Mouse (Mus musculus) lung, postnatal 0 days (tissue): Measurements from ENCODE around the gene Srsf3. TPM values are rescaled to one million over a fixed set of nuclear protein-coding genes. Genes with fewer than 3 reads are reported as not detected.
"Not testable (repeated sequence)": the region's sequence is repeated elsewhere in the genome, so short reads cannot be mapped to it uniquely, and the experiment has no call there.

Experiments used
- ATAC-seq: fragments of 200-750 bp; cut with Nextera tagmentation; 2 replicates; pipeline ENCODE4 v1.8.0; 2017; ENCODE audit warnings: moderate library complexity
- DNase-seq: peaks from one replicate; pipeline ENCODE4 v3.0.0-alpha.2; 2016; ENCODE audit warnings: low spot score
- H3K27ac ChIP-seq: fragments of 300-500 bp; sonication (generic); 2 replicates; pipeline ENCODE4 v1.5.1; 2014; ENCODE audit warnings: antibody characterized with exemption, mild to moderate bottlenecking, low read length, mixed read lengths
- H3K27me3 ChIP-seq: fragments of 300-500 bp; sonication (generic); replicated peaks from 2 replicates; pipeline ENCODE4 v1.6.1; 2014; ENCODE audit warnings: low read length, mixed read lengths; ENCODE audit not compliant: insufficient read depth
- H3K36me3 ChIP-seq: fragments of 300-500 bp; sonication (generic); 2 replicates; pipeline ENCODE4 v1.6.1; 2014; ENCODE audit warnings: low read length, mixed read lengths; ENCODE audit not compliant: insufficient read depth
- H3K4me1 ChIP-seq: fragments of 300-500 bp; sonication (generic); 2 replicates; pipeline ENCODE4 v1.6.1; 2014; ENCODE audit warnings: antibody characterized with exemption, low read depth, low read length, mixed read lengths; ENCODE audit not compliant: insufficient read depth
- H3K4me2 ChIP-seq: fragments of 300-500 bp; sonication (generic); replicated peaks from 2 replicates; pipeline ENCODE4 v1.6.1; 2014; ENCODE audit warnings: low read depth, mild to moderate bottlenecking, low read length, moderate library complexity, mixed read lengths
- H3K4me3 ChIP-seq: fragments of 300-500 bp; sonication (generic); 2 replicates; pipeline ENCODE4 v1.5.1; 2014; ENCODE audit warnings: low read depth, low read length
- H3K9ac ChIP-seq: fragments of 300-500 bp; sonication (generic); replicated peaks from 2 replicates; pipeline ENCODE4 v1.6.1; 2014; ENCODE audit warnings: low read depth, mild to moderate bottlenecking
- H3K9me3 ChIP-seq: fragments of 300-500 bp; sonication (generic); 2 replicates; pipeline ENCODE4 v1.6.1; 2016; ENCODE audit warnings: low read length, mixed read lengths
- CTCF ChIP-seq: IDR thresholded peaks from 2 replicates; pipeline ENCODE4 v1.5.1; 2016; ENCODE audit warnings: antibody characterized with exemption, mild to moderate bottlenecking
- EP300 ChIP-seq: IDR thresholded peaks from 2 replicates; pipeline ENCODE4 v1.6.1; 2016; ENCODE audit warnings: antibody characterized with exemption, mild to moderate bottlenecking, control low read depth
- WGBS: fragments of 180-500 bp; shearing (Covaris S2); extraction: QIAGEN DNeasy Blood & Tissue Kit; methylation state at CpG from one replicate; pipeline ENCODE4 v1.1.7; 2014; 5-methylcytosine and 5-hydroxymethylcytosine counted together
- polyA plus RNA-seq: library from polyadenylated mRNA; unstranded; fragments of >200 nt; fragmentation: Nextera tagmentation; extraction: Ambion mirVana; gene quantifications from 2 replicates; pipeline ENCODE4 v1.2.1, GENCODE M21; 2015

The Srsf3 gene
- polyA plus RNA-seq, 1 experiment from 2014 or later, result 229 TPM

DNA sequence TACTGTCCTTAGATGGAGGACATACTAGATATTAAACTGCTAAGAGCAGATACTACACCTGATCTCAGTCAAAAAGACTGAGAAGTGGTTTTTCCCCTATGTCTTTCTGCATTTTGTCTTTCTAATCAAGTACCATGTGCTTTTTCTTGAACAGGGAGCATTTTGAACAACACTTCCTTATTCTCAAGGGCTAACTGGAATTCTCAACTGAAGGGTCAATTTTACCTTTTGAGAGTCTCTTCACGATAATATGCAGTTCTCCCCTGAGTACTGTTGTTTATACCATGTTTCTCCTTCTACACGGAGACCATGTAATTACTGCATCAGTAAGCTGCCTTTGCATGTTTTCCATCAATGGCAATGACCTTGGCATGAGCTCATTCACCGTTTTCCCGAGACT, 42.4 kb upstream of the Srsf3 start:
- H3K27me3 ChIP-seq, result no peaks in the 10 kb centered on the region
- H3K36me3 ChIP-seq, result peaks cover 21% of the 10 kb centered on the region
- H3K4me2 ChIP-seq, result no peak overlapping the region
- peaks cover 10% of the 10 kb centered on the region for H3K4me1 ChIP-seq
- H3K27ac ChIP-seq, result peak overlapping the region; percentile 26; the same call in 1 of the 2 replicates
- 51% methylated on average over 4 of the region's 4 CpGs for WGBS
- peak; percentile 14; the same call in 1 of the 2 replicates for ATAC-seq
- no peak overlapping the region for H3K4me3 ChIP-seq
- H3K9me3 ChIP-seq, result no peaks in the 10 kb centered on the region
- no peak for TF ChIP-seq CTCF
- TF ChIP-seq EP300, result peak; percentile 72
- H3K9ac ChIP-seq, result no peak overlapping the region
- peak; percentile 52 for DNase-seq

DNA sequence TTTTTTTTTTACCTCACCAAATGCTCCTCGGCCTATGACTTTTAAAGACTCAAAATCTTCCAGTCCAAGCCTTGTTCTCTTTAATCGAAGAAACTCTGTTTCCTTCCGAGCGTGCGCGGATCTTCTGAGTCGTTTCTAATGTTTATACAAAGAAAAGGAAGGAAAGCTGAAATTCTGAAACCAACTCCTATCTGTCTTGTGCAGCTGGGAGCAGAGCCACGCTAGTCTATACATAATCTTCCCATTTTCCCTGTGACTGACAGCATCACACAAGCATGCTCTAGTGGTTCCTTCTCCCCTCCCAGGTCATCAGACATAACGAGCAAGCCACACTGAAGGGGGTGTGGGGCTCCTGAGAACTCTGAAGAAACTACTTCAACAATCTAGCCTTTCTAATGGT, 41.1 kb upstream of the Srsf3 start:
- peak; percentile 42 for DNase-seq
- Histone ChIP-seq H3K4me1 (peaks cover 10% of the 10 kb centered on the region), H3K36me3 (peaks cover 17% of the 10 kb centered on the region), H3K27me3 (no peaks in the 10 kb centered on the region), H3K4me2 (no peak overlapping the region), H3K4me3 (no peak overlapping the region), H3K27ac (0 out of 2 replicates have a peak overlapping the region, but pooled peaks have one; percentile 32), H3K9ac (no peak overlapping the region), H3K9me3 (no peaks in the 10 kb centered on the region)
- peak; percentile 48; the same call in 1 of the 2 replicates for ATAC-seq
- WGBS, result 33% methylated on average over 9 of the region's 9 CpGs
- TF ChIP-seq CTCF (no peak), EP300 (no peak)

DNA sequence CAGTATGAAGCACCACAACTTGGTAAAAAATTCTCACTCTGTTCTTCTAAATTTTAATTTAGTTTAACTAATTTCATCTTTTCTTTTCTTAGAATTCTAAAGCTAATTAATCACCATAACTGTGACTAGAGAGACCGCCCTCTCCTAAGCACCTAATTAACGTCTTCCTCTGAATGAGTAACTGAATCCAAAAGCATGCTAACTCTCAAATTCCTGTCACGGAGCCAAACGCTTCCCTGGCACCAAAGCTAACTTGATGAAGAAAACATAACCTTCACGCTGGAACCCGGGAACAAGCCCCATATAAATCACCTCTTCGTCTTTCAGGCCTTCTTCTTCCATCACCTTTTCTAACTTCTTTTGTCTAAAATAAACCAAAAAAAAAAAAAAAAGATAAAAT, 40.3 kb upstream of the Srsf3 start:
- H3K4me1 ChIP-seq, result peaks cover 10% of the 10 kb centered on the region
- H3K36me3 ChIP-seq, result peaks cover 14% of the 10 kb centered on the region; the same call in 1 of the 2 replicates
- H3K9me3 ChIP-seq, result no peaks in the 10 kb centered on the region
- ATAC-seq (no peak), DNase-seq (peak; percentile 56)
- no peak for TF ChIP-seq EP300
- TF ChIP-seq CTCF, result no peak
- no peaks in the 10 kb centered on the region for H3K27me3 ChIP-seq
- WGBS, result 29% methylated on average over 7 of the region's 7 CpGs
- no peak overlapping the region for H3K9ac ChIP-seq
- no peak overlapping the region for H3K27ac ChIP-seq
- no peak overlapping the region for H3K4me2 ChIP-seq
- H3K4me3 ChIP-seq, result no peak overlapping the region

DNA sequence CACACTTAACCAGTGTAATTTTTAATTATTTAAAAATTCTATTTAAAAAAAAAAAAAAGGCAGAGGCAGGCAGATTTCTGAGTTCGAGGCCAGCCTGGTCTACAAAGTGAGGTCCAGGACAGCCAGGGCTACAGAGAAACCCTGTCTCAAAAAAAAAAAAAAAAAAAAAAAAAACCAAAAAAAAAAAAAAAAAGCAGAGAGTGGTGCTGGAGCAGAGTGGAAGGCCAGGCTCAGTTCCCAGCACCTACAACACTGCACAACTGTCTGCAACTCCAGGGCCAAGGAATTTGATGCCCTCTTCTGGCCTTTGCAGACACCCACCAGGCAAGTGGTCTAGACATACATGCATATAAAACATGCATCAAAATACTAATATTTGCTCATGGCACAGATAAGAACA, 39.4 kb upstream of the Srsf3 start:
- WGBS, result 100% methylated on average over 1 of the region's 1 CpGs
- not testable (repeated sequence) for H3K4me3 ChIP-seq, ATAC-seq, H3K27ac ChIP-seq, H3K9ac ChIP-seq, H3K27me3 ChIP-seq, H3K4me2 ChIP-seq, H3K9me3 ChIP-seq, DNase-seq, H3K36me3 ChIP-seq, H3K4me1 ChIP-seq

DNA sequence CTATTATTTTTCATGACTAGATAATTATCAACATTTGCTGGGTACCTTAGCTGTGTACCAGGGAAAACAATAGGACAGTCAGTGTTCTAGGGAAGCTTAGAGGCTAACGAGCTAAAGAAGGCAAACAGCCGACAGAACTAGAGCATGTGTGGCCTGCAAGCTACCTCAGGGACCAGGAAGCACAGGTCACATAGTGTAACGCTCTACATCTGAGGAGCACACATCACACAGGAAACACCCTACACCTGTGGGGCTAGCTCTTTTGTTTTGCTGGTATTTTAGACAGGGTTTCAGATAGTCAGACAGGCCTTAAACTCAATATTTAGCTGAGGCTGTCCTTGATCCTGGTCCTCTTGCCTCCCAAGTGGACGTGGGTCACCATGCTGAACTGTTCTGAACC, 37.8 kb upstream of the Srsf3 start:
- Histone ChIP-seq H3K4me3 (no peak overlapping the region), H3K4me2 (no peak overlapping the region), H3K4me1 (peaks cover 10% of the 10 kb centered on the region), H3K27ac (no peak overlapping the region), H3K27me3 (no peaks in the 10 kb centered on the region), H3K9ac (no peak overlapping the region), H3K36me3 (peaks cover 7% of the 10 kb centered on the region; the same call in 1 of the 2 replicates), H3K9me3 (no peaks in the 10 kb centered on the region)
- TF ChIP-seq EP300 (no peak), CTCF (no peak)
- DNase-seq (peak; percentile 31), ATAC-seq (peak; percentile 40)
- 74% methylated on average over 4 of the region's 4 CpGs for WGBS

GRCm38 (mm10) chr17:29000465-29000864, 32.0 kb upstream of the Srsf3 start:
- no peaks in the 10 kb centered on the region for H3K27me3 ChIP-seq
- no peak for ATAC-seq
- H3K4me2 ChIP-seq, result no peak overlapping the region
- H3K4me3 ChIP-seq, result no peak overlapping the region
- no peaks in the 10 kb centered on the region for H3K9me3 ChIP-seq
- 75% methylated on average over 6 of the region's 6 CpGs for WGBS
- no peak for TF ChIP-seq CTCF
- TF ChIP-seq EP300, result no peak
- no peak overlapping the region for H3K9ac ChIP-seq
- peak; percentile 6 for DNase-seq
- peaks cover 3% of the 10 kb centered on the region; the same call in 1 of the 2 replicates for H3K36me3 ChIP-seq
- no peak overlapping the region for H3K27ac ChIP-seq
- no peaks in the 10 kb centered on the region for H3K4me1 ChIP-seq

DNA sequence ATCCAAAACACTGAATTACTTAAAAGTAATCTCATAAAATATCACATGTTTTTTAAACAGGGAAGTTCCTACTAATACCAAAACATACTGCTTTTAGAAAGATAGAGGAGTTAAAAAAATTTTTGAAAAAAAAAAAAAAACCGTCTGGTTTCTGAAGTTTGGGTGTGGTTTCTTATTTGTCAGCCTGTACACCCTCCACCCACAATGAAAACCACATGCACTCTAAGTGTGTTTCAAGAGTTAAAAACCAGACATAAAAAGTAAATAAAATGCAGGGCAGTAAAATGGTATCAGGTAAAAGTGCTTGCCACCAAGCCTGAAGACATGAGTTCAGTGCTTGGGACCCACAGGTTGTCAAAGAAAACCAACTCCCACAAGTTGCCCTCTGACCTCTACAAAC, 28.7 kb upstream of the Srsf3 start:
- Histone ChIP-seq H3K36me3 (no peaks in the 10 kb centered on the region), H3K4me1 (no peaks in the 10 kb centered on the region), H3K27ac (no peak overlapping the region), H3K9me3 (no peaks in the 10 kb centered on the region), H3K27me3 (no peaks in the 10 kb centered on the region), H3K4me2 (no peak overlapping the region), H3K4me3 (no peak overlapping the region), H3K9ac (no peak overlapping the region)
- TF ChIP-seq EP300 (no peak), CTCF (no peak)
- WGBS, result 34% methylated on average over 1 of the region's 1 CpGs
- ATAC-seq (no peak), DNase-seq (no peak)
